Mouse (Mus musculus) Muller cell, postnatal 12 days (primary cell): Measurements from ENCODE around the gene Tbc1d2.

Experiments
- DNase-seq: peaks from one replicate; pipeline ENCODE4 v3.0.0-alpha.2; 2015; ENCODE audit errors: inconsistent ontology term

Tbc1d2 gene

DNA sequence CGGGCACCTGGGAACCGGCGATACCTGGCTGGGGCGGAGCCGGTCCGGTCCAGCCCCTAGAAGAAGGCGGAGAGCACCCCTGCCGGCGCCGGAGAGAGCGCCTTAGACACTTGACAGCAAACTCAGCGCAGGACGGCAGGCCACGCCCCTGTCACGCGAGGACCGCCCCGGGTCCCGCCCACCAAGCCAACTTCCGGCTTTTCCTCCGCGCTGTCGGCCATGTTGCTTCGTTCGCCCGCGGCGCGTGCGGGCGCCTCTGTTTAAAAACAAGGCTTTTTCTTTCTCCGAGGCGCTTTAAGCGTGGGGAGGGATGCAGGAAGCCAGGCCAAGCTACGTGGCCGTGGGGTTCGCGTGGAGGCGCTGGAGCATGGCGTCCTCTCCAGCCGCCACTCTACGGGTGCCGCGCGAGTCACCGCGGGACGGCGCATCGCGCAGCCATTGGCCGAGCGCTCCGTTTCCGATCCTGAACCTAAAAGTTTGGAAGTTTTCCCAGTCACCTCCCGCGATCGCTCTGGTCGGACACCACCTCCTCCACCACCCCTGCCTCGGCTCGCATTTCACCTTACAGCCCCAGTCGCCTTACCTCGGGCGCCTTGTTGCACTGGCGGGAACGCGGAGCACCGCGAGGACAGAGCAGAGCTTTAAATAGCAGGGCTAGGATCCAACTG lies at the start of gene Tbc1d2:
TSS of gene Tbc1d2 (minus strand) at position 124 of the 668 bp plus-strand sequence.
- peak; percentile 94 for DNase-seq

DNA sequence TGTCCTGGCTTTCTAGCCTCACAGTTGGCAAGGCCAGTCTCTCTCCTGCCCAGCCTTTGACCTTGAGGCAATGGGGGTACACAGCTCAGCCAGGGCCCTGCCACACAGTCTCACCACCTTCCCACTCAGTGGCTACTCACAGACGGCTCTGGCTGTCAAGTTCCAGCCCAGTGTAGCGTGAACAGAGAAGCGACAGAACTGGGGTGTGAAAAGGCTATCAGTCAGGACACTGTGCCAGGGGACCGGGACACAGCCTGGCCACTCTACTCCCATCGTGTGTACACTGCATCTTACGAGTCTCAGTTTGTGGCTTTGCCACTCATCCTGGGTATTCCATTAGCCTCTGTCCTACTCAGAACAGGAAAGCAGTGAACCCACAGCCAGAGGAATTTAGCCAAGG lies 46.5 kb upstream of the Tbc1d2 start:
- DNase-seq = peak; percentile 35

DNA sequence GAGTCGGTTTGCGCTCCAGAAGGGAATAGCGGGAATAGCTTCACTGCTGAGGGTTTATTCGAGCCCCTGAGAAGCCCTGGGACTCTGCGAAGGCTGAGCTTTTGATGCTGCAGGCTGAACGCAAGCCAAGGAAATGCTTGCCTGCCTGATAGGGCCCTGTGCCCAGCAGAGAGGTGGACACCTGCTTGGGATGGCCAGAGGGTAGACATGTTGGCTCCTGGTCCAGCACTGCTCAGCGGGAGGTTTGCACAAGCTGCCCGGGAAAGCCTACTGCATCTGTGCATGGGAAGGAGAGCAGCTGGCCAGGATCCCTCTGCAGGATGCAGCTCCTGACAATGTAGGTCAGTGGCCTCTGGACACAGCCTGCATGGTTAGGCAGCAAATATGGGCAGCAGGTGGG lies 40.6 kb upstream of the Tbc1d2 start:
- no peak for DNase-seq

DNA sequence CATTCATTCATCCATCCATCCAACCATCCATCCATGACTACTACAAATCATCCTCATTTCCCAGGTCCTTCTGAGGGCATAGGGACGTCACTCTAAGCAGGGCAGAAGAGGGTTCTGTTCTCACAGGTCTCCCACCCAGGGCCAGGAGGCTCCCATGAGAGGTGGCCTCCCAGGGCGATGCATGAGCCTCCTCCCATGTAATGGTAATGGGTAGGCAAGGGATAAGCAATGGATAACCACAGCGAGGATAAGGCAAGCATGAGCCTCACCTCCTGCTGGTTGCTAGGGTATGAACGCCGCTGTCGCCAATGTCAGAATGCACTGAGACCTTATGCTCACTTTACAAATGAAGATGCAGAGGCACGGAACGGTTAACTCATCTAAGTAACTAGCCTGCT lies 40.0 kb upstream of the Tbc1d2 start:
- DNase-seq = no peak

DNA sequence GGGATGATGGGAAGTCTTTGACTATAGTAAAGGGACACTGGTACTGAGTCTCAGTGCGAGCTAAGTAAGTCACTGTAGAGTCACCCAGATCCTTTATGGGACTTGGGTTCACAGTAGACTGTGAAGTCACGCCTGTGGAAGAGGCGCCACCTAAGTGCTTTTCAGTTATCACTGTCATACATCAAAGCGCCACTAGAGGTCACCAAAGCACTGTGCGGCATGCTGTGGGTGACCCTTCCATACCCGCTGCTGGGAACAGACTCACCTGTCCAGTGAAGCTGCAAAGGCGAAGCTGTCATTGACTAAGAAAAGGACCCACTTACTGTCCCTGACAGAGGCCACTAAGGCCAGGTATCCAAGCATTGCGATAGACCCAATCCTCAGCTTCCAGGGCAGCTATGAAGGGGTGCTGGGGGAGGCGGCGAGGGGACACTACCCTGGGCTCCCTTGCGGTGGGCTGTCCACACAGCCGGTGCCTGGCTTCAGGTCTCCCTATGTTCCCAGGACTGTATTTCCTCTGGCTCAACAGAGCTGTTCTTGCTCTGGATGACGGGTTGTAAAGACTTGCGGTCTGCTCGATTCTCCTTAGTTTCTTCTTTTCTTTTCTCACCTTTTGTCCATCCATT lies 39.5 kb upstream of the Tbc1d2 start:
- DNase-seq = peak; percentile 43

DNA sequence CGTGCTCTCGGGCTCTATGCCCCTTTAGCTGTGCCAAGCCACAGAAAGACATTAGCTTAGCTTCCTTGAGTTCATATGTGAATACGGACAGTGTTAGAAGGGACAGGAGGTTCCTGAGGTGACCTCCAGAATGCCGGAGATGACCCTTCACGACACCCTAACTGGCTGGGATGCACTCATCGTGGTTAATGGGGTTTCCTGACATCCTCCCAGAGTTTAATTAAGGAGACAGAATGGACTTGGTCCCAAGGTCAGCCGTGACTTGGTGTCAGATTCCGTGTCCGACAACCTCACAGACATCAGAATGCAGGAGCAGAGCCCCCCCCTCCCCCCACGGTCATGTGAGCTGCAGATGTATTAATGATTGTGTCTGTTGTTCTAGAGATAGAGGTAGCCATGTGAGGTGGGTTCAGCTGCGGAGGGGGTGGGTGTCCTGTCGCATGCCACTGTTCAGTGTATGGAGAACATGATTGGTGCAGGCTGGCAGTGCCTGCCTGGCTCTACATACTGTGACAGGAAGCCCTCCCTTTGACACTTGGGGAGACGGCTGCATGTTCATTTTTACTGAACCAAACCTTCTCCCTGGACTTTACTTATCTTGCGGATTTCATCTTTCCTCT lies 38.3 kb upstream of the Tbc1d2 start:
- no peak for DNase-seq

DNA sequence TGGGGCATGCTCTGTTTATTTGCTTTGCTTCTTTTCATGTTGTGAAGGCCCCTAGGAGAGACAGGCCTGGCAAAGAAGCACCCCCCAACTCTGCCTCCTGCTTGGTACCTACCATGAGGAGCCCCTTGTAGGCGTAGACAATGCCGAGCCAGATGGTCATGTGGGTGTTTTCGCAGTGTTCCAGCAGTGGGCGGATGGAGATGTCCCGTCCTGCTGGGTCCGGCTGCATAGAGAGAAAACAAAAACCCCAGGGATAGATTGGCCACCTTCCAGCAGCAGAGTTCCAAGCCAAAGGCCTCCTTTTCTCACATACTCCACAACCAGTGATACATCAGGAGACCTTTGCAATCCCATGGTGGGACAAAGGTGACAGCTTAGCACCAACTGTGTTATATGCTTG lies 34.2 kb upstream of the Tbc1d2 start:
- DNase-seq = peak; percentile 67

DNA sequence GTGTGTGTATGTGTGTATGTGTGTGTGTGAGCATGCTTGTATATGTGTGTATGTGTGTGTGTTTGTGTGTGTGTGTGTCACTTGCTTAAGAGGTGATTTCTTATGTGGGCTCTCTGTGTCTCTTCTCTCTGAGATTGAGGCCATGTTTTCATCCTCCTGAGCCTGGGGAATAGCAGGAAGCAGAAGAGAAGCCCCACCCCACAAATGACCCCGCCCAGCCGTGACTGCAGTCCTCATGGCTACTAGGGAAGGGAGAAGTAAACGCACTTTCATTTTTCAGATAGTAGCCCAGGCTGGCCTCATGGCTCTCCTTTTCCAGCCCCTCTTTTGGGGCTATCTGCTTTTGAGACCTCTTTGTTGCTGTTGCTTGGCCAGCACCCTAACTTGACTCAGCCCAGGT lies 26.6 kb upstream of the Tbc1d2 start:
- no peak for DNase-seq

DNA sequence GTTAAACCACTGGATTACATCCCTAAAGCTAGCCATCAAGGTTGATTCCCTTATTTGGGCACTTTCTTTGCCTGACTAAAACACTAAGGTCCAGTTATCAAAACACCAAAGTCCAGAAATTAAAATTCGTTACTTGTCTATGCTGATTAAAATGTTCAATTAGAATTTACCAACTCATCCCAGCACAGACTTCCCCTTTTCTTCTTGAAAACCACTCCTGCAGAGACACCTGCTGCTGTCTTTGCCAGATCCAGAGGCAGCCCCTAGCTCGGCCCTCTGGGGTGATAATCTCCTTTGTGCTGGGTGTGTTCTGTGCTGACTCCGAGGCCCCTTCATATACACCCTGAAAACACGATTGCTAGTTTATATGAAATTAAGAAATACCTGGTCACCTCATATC lies 26.0 kb upstream of the Tbc1d2 start:
- DNase-seq = no peak

DNA sequence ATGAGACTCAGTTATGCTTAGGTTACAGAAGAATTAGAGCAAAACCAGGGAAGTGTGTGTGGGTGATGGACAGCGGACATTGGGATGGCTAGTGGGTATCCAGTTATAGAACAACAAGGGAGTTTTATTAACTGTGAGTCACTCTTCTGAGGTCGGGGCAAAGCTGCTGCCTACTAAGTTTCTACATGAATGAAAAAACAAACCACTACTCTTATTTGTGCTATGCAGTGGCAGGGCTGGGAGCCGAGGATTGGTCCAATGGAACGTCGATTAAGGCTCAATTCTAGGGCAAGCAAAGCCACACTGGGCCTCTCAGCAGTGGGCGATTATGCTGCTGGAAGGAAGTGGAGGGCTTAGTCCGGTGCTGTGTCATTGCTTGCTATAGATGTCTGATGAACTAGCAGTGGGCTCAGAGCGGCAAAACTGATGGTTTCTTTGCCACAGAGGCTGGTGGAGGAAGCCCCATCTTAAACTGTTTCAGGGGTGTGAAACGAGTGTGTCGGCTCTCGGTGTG lies 25.3 kb upstream of the Tbc1d2 start:
- DNase-seq = no peak

DNA sequence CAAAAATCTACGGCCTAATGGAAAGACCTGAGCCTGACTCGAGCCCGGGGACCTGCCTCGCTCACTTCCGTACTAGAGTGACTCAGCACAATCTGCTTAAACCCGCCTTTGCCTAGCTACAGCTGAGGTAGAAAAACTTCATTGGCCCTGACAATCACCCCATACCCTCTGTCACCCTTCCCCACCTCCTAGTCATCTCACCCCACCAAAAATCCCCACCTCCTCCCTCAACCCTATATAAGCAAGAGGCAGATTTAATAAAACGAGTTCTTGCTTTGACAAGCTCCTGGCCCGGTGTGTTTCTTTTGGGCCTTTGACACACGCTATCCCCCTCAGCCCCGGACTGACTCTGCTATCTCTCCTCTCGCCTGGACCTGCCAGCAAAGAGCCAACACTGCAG lies 18.6 kb upstream of the Tbc1d2 start:
- no peak for DNase-seq

DNA sequence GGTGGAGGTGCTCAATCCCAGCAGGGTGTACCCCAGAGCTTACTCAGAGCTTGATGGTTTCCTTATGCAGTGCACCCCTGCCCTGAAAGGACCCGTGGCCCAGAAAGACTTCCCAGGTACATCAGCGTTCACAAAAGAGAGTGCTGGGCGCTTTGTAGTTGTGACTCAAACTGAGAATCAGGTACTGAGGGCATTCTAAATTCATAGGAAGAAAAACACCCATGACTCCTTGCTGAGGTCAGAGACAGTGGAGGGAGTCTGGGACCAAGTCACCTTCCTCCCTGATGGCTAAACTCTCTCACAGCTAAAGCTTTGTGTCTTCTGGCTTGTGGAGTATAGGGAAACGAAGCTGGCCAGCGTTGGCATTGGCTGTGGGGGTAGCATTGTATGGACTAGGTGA lies 16.4 kb upstream of the Tbc1d2 start:
- DNase-seq = no peak

DNA sequence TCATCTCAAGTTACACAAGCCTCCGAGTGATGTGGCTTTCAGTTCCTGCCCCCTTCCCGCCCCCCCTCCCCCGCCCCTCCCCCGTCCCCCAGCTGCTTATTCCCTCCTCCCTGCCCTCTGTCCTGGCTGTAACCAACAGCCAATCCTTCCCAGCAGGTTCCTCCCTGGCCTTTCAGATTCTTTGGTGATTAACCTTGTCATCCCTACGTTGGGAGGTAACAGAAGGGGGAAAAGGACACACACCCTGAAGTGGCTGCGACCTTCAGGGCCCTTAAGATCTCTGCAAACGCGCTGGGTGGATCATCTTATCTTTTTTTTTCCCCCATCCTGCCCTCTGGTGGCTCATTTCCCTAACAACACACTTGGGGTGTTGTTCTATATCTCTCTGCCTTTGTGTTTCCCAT lies 15.4 kb upstream of the Tbc1d2 start:
- DNase-seq = peak; percentile 22

DNA sequence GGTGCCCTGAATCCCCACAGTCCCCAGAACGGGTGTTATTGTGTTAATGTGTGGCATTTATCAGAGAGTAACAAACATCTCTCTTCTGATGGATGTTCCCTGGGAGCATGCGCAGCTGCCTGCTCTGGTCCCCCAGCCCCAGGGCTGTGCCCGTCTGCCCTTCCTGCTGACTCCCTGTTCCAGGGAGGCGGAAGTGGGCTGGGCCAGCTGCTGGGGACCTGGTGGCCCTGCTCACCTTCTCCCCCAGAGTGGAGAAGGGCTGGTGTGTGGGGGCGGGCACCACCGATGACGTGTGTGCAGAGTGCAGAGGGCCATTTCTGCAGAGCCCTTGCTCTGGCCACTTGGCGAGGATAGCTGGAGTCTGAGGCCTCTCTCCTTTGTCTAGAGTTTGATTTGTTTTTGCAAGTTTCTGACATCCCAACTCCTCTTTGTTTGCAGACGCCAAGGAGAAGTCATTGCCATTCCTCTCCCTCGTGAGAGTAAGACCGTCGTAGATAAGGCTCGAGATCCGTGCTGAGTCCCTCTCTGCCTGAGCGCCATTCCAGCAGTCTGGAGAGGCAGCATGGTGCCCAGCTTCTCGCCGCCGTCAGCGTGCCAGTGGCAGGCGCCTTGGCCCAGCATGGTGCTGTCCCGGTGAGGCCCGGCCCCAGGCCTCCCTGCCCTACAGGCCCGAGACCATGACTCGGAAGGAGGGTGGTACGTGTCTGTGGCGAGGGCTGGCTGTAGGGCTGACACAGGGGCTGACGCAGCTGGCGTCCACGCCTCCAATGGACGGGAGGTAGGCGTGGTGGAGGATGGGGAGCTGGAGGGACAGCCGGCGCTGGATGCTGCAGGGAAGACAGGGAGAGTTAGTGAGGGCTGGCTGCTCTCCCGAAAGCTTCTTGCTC lies 14.4 kb upstream of the Tbc1d2 start:
- peak; percentile 59 for DNase-seq

DNA sequence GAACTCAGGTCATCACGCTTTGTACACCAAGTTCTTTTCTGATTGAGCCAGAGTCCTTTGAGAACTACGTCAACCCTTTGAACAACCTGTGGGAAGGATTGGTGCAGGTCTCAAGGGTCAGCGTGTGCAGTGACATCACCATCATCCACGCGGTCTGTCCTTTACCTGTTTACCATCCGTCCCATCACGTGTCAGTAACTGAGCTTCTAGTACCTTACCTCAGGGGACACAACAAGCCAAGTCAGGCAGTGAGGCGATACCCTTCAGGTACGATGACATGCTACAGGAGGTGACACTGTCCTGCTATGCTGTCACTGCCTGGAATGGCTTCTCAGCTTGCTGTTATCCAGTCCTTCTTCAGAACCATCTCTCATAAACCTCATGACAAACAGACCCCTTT lies 11.4 kb upstream of the Tbc1d2 start:
- no peak for DNase-seq

DNA sequence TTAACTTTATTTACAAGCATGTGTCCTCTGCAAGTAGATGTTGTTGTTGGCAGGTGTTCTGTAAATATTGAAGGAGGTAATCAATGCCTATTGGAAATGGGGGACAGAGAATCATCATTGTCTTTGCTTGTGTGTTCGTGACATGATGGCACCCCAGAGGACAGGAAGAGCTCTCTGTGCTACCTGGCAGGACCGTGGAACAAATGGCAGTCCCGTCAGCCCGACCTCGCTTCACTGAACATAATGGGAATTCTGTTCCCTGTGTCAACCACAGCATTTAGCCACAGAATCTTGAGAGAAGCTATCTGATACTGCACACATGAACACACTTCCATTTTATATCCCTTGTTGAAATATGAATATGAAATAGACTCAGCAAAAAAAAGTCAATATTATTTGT lies 8.9 kb upstream of the Tbc1d2 start:
- DNase-seq = no peak

DNA sequence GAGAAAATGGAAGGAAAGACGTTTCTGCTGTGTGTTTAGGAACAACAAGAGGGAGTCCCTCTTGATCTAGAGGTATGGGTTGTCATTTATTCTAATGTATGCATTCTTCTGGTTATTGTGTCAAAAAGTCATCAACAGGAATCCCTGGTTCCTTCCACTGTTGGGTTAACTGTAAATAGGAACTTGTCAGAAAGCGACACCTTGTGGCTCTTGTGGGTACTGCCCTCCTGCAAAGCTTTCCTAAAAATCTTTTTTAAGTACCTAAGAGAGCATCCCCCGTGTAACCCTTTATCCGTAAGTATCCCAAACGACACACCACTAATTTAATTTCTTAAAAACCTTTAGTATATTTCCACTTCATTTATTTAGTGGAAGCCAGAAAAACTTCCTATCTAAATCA lies 7.1 kb upstream of the Tbc1d2 start:
- DNase-seq = peak; percentile 53

DNA sequence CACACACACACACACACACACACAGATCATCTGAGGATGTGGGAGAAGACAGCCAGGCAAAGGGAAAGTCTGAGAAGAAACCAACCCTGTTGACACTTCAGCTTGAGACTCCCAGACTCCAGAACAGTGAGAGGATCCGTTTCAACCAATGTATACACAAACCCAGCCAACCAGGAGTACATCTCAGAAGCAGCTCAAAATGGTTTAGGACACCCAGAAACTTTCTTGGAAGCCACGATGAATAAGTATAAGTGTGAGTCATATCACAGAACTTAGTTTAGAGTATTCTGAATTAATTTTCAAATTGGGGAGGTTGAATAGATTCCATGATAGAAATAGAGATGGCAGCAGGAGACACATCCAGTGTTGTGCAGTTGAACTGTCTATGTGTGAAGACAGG lies 5.9 kb upstream of the Tbc1d2 start:
- DNase-seq = no peak

DNA sequence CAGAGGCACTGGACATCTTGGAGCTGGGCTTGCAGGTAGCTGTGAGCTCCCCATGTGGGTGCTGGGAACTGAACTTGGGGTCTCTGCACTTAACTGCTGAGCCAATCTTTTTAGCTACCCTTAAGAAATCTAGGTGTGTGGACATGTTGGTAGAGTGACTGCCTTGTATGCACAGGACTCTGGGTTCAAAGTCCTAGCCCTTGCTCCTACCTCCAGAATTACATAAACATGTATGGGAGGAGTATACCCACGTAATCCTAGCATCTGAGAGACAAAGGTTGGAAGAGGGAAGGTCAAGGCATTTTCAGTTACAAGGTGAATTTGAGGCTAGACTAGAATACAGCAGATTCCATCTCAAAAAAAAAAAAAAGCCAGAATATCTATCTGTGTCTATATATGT lies 5.3 kb upstream of the Tbc1d2 start:
- no peak for DNase-seq

DNA sequence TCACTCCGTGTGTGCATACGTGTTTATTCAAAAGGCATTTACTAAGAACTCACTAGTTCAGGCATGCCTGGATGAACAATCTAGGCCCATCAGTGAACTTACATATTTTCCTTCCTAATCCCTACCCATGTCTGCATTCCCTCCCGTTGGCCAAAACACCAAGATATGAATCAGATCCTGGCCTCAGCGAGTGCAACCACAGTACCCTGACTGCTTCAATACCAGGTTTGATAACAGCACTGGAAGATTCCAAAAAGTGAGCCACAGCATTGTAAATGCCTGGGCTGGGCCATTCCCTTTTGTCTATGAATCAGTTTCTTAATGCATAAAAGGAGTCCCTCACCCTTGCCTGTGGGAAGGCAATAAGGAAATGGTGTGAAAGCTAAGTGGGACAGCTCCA lies 848 bp downstream of the Tbc1d2 start:
- peak; percentile 21 for DNase-seq

DNA sequence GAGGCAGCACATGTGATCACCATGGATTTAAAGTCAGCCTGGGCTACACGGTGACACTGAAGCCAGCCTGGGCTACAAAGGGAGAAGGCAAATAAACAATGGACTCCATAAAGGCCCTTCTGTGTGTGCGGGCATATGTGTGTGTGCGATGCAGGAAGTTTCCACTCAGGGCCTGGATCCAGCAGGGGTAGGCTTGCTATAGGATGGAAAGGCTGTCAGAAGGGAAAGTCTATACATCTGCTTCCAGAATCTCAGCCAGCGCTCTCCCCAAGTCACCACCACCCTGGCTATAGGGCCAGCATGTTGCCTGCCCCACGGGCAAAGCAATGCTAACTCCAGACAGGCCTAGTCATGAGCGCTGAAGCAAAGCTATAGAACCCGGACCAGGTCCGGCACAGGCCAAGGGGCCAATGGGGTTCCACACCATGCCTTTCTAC lies 6.3 kb downstream of the Tbc1d2 start:
- DNase-seq = no peak
